Mouse (Mus musculus) liver, embryonic 14 days (tissue): ENCODE measurements around the gene Srp68. TPM values are rescaled to one million over a fixed set of nuclear protein-coding genes. Genes with fewer than 3 reads are reported as not detected.

Experiments used
- polyA plus RNA-seq: library from polyadenylated mRNA; depleted of rRNA; stranded (reverse); fragments of >200 nt; gene quantifications from 2 replicates; pipeline ENCODE4 v1.2.3, GENCODE M21; 2012; rRNA removed

Gene Srp68
- 35.5 and 39.0 TPM in 2 replicates for polyA plus RNA-seq

DNA sequence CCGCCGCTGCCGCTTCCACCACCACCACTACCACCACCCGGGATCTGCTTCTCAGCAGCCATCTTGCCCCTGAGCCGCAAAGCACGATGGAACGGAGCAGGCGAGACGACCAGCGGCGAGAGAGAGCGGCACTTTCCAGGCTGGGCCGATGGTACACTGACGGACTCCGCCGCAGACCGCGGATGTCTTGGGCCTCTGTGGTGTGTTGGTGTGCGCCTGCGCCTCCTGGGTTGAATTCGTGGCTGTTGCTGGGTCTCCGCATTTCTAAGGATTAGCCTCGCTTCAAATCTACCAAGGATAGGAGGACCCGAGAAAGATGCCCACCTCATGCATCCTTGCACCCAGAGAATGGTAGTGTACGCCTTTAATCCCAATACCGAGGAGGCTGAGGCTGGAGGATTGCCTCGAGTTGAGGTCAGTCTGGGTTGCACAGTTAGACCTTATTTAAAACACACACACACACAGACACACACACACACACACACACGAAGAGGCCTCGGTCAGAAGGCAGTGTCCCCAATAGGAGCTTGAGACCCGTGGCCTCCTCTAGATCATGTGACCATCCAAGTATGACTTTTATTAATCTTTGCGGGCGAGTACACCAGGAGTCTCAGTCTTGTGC is at the start of gene Srp68:
TSS of gene Srp68 (minus strand) at position 173 of the 622 bp plus-strand sequence.

GRCm38 (mm10) chr11:116307019-116307725 is 33.2 kb upstream of the Srp68 start, which contains the start of gene Exoc7:
Exoc7 (minus strand) TSS chr11:116307233.

DNA sequence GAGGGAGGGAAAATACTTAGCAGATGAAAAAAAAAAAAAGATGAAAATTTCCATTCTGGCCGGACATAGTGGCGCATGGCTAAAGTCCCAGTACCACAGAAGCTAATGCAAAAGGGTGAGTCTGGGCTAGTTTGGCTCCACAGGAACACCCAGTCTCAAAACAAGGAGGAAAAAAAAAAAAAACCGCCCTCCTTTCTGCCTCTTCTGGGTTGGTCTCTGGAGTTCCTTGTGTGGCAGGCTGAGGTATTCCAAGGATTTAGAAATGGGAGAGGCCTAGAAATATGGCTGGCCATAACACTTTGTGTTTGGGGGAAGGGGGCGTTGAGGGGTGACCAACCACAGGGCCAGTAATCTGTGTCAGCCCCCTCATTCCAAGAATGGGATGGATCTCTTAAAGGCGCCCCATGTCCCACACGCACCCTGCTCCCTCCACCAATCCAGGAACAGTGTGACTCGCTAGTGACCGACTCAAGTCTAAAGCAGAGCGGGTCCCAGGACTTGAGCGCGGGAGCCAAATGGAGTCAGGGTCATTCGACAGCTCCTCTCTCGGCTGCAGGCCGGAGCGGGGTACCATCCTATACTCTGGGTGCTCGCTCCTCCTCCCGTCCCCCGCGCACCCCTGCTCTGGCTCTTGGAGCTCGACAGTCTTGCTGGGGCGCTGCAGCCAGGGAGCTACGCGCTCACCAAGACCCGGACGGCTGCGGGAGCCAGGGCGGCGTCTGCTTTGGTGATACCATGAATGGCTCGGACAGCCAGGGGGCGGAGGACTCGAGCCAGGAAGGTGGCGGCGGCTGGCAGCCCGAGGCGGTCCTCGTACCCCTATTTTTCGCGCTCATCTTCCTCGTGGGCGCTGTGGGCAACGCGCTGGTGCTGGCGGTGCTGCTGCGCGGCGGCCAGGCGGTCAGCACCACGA is 7.0 kb upstream of the Srp68 start, which contains the start of gene Galr2:
TSS of gene Galr2 (plus strand) at position 189 of the 913 bp plus-strand sequence.

DNA sequence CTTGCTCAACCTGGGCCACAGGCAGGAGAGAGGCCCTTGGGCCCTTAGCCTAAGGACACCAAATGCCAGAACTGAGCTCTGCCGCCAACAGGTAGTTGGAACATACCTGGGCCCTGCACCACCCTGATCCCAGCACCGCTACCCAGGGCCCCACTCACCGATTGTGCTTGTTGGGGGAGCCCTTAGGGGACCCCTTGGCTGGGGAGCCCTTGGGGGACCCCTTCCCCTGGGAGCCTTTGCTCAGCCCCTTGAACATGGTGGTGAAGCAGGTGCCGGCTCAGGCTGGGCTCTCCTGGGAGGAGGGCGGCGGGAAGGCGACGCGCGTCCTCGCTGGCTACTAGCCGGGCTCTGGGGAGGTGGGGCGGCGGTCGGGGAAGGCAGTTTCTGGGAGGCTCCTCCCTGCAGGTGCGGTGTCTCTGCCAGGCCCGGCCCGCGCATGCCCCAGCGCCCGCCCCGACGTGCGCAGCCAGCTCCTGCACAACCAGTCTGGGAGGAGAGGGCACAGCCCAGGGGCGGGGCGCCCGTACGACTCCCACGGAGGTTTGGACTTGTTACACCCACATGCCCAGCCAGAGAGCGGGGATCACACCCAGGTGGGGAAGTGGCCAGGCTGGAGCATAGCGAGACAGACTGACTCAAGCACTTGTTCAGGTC is 36.1 kb downstream of the Srp68 start, which contains the start of gene Evpl:
TSS of gene Evpl (minus strand) at position 336 of the 654 bp plus-strand sequence.

GRCm38 (mm10) chr11:116198639-116199531 is 75.1 kb downstream of the Srp68 start, which contains the start of the genes Ten1 and Acox1:
Ten1 (plus strand) TSS chr11:116198855.
Acox1 (minus strand) TSS chr11:116199045.

Other genes starting within 250 kb of the Srp68 start
- gene H3f3b, start 246.3 kb downstream of the Srp68 start, polyA plus RNA-seq = 250 and 282 TPM in 2 replicates
- gene Unk, start 243.9 kb downstream of the Srp68 start, polyA plus RNA-seq = 11.1 and 11.6 TPM in 2 replicates
- 17.2 and 18.8 TPM in 2 replicates for gene Unc13d, start 196.3 kb downstream of the Srp68 start, polyA plus RNA-seq
- gene Wbp2, start 187.2 kb downstream of the Srp68 start, polyA plus RNA-seq = 40.4 and 47.0 TPM in 2 replicates
- 1.9 TPM in 2 replicates for gene Trim47, start 147.0 kb downstream of the Srp68 start, polyA plus RNA-seq
- gene Trim65, start 143.1 kb downstream of the Srp68 start, polyA plus RNA-seq = 1.2 and 1.4 TPM in 2 replicates
- gene Mrpl38, start 135.3 kb downstream of the Srp68 start, polyA plus RNA-seq = 14.7 and 19.3 TPM in 2 replicates
- 8.4 and 9.4 TPM in 2 replicates for gene Fbf1, start 106.1 kb downstream of the Srp68 start, polyA plus RNA-seq
- 17.4 and 21.2 TPM in 2 replicates for gene Ten1, start 75.4 kb downstream of the Srp68 start, polyA plus RNA-seq
- gene Acox1, start 75.2 kb downstream of the Srp68 start, polyA plus RNA-seq = 13.8 and 15.6 TPM in 2 replicates
- gene Evpl, start 36.1 kb downstream of the Srp68 start, polyA plus RNA-seq = 0.07 and 0.28 TPM in 2 replicates
- gene Galr2, start 6.7 kb upstream of the Srp68 start, polyA plus RNA-seq = 0.01 TPM in 1 of 2 replicates, not detected in the other
- gene Exoc7, start 33.0 kb upstream of the Srp68 start, polyA plus RNA-seq = 8.0 and 8.8 TPM in 2 replicates
- 0.94 and 1.0 TPM in 2 replicates for gene Foxj1, start 61.2 kb upstream of the Srp68 start, polyA plus RNA-seq
- gene Rnf157, start 138.8 kb upstream of the Srp68 start, polyA plus RNA-seq = 0.58 and 0.62 TPM in 2 replicates
- gene Ubald2, start 159.9 kb upstream of the Srp68 start, polyA plus RNA-seq = 57.3 and 67.7 TPM in 2 replicates
- gene Qrich2, start 192.0 kb upstream of the Srp68 start, polyA plus RNA-seq = not detected in 2 replicates
- gene Prpsap1, start 220.0 kb upstream of the Srp68 start, polyA plus RNA-seq = 17.9 and 25.5 TPM in 2 replicates